Mouse (Mus musculus): ENCODE data around the gene Cmas.

GRCm38 (mm10) chr6:142812969-142813368 is 56.5 kb downstream of the Cmas start:
- TF ChIP-seq CTCF (IDR thresholded peaks at IDR 0.05; ENCODE audit: extremely low read depth, insufficient read length, insufficient replicate concordance, low read depth, low read length): no peak
- TF ChIP-seq POLR2A (IDR thresholded peaks at IDR 0.05; ENCODE audit: low read depth, low read length): no peak

Data from small intestine, adult 2 months (tissue).